Mouse (Mus musculus) limb, embryonic 11.5 days (tissue): ENCODE results near the gene 4930507D05Rik. TPM values are rescaled to one million over a fixed set of nuclear protein-coding genes. Genes with fewer than 3 reads are reported as not detected.
"Not testable (repeated sequence)": the region's sequence is repeated elsewhere in the genome, so short reads cannot be mapped to it uniquely, and the experiment has no call there.

Experiments
- ATAC-seq: fragments of 200-750 bp; cut with Nextera tagmentation; 2 replicates; pipeline ENCODE4 v1.8.0; 2017; ENCODE audit warnings: low read depth; ENCODE audit not compliant: insufficient number of reproducible peaks, low FRiP score, low TSS enrichment
- DNase-seq: peaks from one replicate; pipeline ENCODE4 v3.0.0-alpha.2; 2015; ENCODE audit warnings: low spot score
- H3K27ac ChIP-seq: fragments of 300-500 bp; sonication (generic); replicated peaks from 2 replicates; pipeline ENCODE4 v1.5.1; 2014; ENCODE audit warnings: low read depth, mild to moderate bottlenecking, low read length
- H3K27me3 ChIP-seq: fragments of 300-500 bp; sonication (generic); 2 replicates; pipeline ENCODE4 v1.6.1; 2014; ENCODE audit warnings: mild to moderate bottlenecking, low read length, mixed read lengths; ENCODE audit not compliant: control insufficient read depth, insufficient read depth
- H3K36me3 ChIP-seq: fragments of 300-500 bp; sonication (generic); 2 replicates; pipeline ENCODE4 v1.6.1; 2014; ENCODE audit warnings: mild to moderate bottlenecking, low read length, moderate library complexity, mixed read lengths; ENCODE audit not compliant: control insufficient read depth, insufficient read depth
- H3K4me1 ChIP-seq: fragments of 300-500 bp; sonication (generic); 2 replicates; pipeline ENCODE4 v1.6.1; 2014; ENCODE audit warnings: low read length, mixed read lengths; ENCODE audit not compliant: control insufficient read depth, insufficient read depth
- H3K4me2 ChIP-seq: fragments of 300-500 bp; sonication (generic); 2 replicates; pipeline ENCODE4 v1.6.1; 2014; ENCODE audit warnings: low read depth, mild to moderate bottlenecking, moderate library complexity; ENCODE audit not compliant: severe bottlenecking
- H3K4me3 ChIP-seq: fragments of 300-500 bp; sonication (generic); 2 replicates; pipeline ENCODE4 v1.5.1; 2014; ENCODE audit warnings: low read depth, low read length
- H3K9ac ChIP-seq: fragments of 300-500 bp; sonication (generic); 2 replicates; pipeline ENCODE4 v1.6.1; 2014; ENCODE audit warnings: mild to moderate bottlenecking, low read length
- H3K9me3 ChIP-seq: fragments of 300-500 bp; sonication (generic); 2 replicates; pipeline ENCODE4 v1.6.1; 2016; ENCODE audit warnings: low read length; ENCODE audit not compliant: control insufficient read depth
- WGBS: fragments of 180-500 bp; shearing (Covaris S2); extraction: QIAGEN DNeasy Blood & Tissue Kit; methylation state at CpG from one replicate; pipeline ENCODE4 v1.1.7; 2014; 5-methylcytosine and 5-hydroxymethylcytosine counted together
- polyA plus RNA-seq: library from polyadenylated mRNA; unstranded; fragments of >200 nt; fragmentation: Nextera tagmentation; extraction: Ambion mirVana; gene quantifications from 2 replicates; pipeline ENCODE4 v1.2.1, GENCODE M21; 2014

Gene 4930507D05Rik
- polyA plus RNA-seq, 1 experiment from 2014 or later = 0.99 TPM

DNA sequence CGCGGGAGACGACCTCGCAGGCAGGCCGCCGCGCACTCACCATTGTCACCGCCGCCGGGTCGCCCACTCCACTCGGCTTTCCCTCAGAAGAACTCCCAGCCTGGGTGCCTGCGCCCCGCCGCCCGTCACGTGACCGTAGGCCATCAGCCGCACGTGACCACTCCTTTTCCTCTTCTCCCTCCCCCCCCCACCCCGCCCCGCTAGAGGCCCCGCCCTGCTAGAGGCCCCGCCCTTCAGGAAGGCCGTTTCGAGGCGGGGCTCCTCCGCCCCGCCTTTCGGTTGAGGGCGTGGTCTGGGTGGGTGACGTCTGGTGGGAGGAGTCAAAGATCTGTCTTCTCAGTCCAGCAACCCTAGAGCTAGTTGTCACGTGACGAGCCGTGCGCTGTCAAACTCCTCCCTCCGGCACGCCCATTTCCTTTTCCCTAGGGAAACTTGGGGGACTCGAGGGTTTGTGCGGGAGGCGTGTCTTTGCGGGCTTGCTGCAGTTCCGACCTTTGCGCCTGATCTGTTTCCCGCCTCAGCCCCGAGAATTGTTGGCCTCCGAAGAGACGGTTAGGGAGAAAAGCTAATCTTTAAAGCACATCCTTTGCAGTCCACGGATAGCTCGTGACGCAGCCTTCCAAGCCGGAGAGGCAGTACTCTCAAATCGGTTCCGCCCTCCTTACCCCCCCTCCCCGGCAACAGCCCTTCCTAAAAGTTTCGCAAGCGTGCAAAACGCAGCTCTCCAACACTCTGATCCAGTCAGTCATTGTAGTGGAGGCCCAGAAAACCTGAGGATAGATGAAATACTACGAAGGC is 37.5 kb downstream of the 4930507D05Rik start, which contains the start of gene Vps26a:
TSS of gene Vps26a (minus strand) at position 188 of the 798 bp plus-strand sequence.
- Histone ChIP-seq H3K4me1 (no peaks in the 10 kb centered on the region), H3K27me3 (no peaks in the 10 kb centered on the region), H3K9me3 (no peaks in the 10 kb centered on the region), H3K4me3 (peak within 1 kb of the TSS; percentile 79), H3K4me2 (peak within 1 kb of the TSS; percentile 78), H3K27ac (no peak within 1 kb of the TSS), H3K9ac (peak within 1 kb of the TSS; percentile 59), H3K36me3 (no peaks in the 10 kb centered on the region)
- DNase-seq (peak; percentile 100), ATAC-seq (peak; percentile 88)
- WGBS = under 1% methylated on average over 59 of the region's 59 CpGs

DNA sequence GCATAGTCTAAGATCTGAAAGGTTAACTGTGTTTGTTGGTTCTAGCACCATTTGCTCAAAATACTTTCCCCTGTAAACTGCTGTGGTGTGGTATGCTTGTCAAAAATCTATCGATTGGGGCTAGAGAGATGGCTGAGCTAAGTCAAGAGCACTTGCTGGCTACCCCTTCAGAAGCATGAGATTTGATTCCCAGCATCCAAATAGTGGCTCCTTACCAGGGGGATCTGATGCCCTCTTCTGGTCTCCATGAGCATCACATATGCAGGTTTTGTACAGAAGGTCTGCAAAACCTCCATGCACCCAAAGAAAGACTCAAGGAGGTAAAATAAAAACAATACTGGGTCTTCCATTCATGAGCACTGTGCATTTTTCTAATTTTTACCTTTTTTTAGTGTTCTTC is 39.0 kb downstream of the 4930507D05Rik start:
- H3K9ac ChIP-seq = no peak overlapping the region
- H3K4me2 ChIP-seq = no peak overlapping the region
- no peak overlapping the region for H3K27ac ChIP-seq
- 22% methylated on average over 1 of the region's 1 CpGs for WGBS
- peak; percentile 51 for DNase-seq
- no peaks in the 10 kb centered on the region for H3K4me1 ChIP-seq
- H3K4me3 ChIP-seq = no peak overlapping the region
- no peaks in the 10 kb centered on the region for H3K27me3 ChIP-seq
- no peak for ATAC-seq
- no peaks in the 10 kb centered on the region for H3K9me3 ChIP-seq
- H3K36me3 ChIP-seq = no peaks in the 10 kb centered on the region

DNA sequence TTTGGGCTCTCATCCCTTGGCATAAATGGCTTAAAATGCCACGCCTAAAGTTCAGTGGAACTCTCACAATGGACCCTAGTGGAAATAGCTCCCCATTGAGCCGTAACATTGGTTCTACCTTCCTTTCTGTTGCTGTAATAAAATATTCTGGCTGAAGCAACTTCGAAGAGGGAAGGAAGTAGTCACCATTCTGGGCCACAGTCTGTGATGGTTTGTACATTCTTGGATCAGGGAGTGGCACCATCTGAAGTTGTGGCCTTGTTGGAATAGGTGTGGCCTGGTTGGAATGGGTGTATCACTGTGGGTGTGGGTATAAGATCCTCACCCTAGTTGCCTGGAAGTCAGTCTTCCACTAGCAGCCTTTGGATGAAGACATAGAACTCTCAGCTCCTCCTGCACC is 42.4 kb downstream of the 4930507D05Rik start:
- not testable (repeated sequence) for H3K36me3 ChIP-seq, H3K9ac ChIP-seq, H3K27ac ChIP-seq, H3K4me3 ChIP-seq, H3K4me2 ChIP-seq, H3K4me1 ChIP-seq, DNase-seq, ATAC-seq, H3K27me3 ChIP-seq, H3K9me3 ChIP-seq
- whole genome bisulfite sequencing = 89% methylated on average over 3 of the region's 3 CpGs

DNA sequence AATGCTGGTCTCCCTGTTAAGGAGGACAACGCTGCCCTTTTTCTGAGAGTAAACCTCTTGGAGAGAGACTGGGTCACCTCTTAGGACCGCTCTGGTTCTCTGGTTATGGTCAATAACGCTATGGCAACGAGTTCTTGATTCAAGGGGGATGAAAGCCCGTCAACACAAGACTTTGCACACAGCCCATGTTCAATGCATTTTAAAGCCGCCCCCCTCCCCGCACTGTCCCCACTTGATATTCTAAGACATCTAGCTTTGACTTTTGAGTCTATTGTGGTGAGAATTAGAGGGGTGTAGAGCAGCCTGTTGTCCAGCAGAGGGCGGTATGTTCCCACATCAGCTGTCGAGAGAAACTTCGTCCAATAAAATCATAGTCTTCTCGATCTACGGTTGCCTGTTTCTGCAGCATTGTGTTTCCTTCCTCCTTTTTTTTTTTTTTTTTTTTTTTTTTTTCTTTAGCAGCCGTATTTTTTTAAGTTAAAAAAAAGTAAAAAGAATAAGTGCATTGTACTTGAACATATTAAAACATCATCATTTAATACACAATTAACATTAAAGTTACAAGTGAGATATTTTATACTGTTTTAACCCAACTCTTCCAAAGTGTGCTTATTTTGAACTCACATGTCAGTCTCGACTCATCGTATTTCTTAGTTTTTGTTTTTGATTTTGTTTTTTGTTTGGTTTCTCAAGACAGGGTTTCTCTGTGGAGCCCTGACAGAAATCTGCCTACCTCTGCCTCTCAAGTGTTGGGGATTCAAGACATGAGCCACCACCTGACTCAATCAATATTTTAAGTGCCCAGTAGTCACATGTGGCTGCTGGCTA is 51.0 kb downstream of the 4930507D05Rik start:
- no peaks in the 10 kb centered on the region for H3K4me1 ChIP-seq
- DNase-seq (peak; percentile 67), ATAC-seq (0 out of 2 replicates have a peak, but pooled peaks have one; percentile 21)
- H3K9me3 ChIP-seq = no peaks in the 10 kb centered on the region
- no peak overlapping the region for H3K9ac ChIP-seq
- no peak overlapping the region for H3K4me2 ChIP-seq
- H3K27me3 ChIP-seq = no peaks in the 10 kb centered on the region
- H3K4me3 ChIP-seq = no peak overlapping the region
- no peak overlapping the region for H3K27ac ChIP-seq
- WGBS = 26% methylated on average over 15 of the region's 15 CpGs
- no peaks in the 10 kb centered on the region for H3K36me3 ChIP-seq

Other genes with a start within 250 kb of the 4930507D05Rik start
- 8.8 and 10.4 TPM in 2 replicates for gene Tspan15, start 218.2 kb upstream of the 4930507D05Rik start, polyA plus RNA-seq
- gene Tacr2, start 197.1 kb upstream of the 4930507D05Rik start, polyA plus RNA-seq = not detected in 2 replicates
- 22.4 and 24.7 TPM in 2 replicates for gene Hk1, start 69.6 kb upstream of the 4930507D05Rik start, polyA plus RNA-seq
- 0.67 and 0.68 TPM in 2 replicates for gene Hkdc1, start 27.0 kb upstream of the 4930507D05Rik start, polyA plus RNA-seq
- gene Supv3l1, start 249 bp downstream of the 4930507D05Rik start, polyA plus RNA-seq = 30.2 and 34.5 TPM in 2 replicates
- gene Vps26a, start 37.3 kb downstream of the 4930507D05Rik start, polyA plus RNA-seq = 81.3 and 82.3 TPM in 2 replicates
- gene Srgn, start 78.0 kb downstream of the 4930507D05Rik start, polyA plus RNA-seq = 3.9 and 4.3 TPM in 2 replicates
- 43.1 and 46.4 TPM in 2 replicates for gene Kif1bp, start 129.0 kb downstream of the 4930507D05Rik start, polyA plus RNA-seq
- gene Ddx21, start 152.8 kb downstream of the 4930507D05Rik start, polyA plus RNA-seq = 36.1 and 40.2 TPM in 2 replicates
- 163 and 173 TPM in 2 replicates for gene Ddx50, start 201.7 kb downstream of the 4930507D05Rik start, polyA plus RNA-seq